ENCODE assay signal across 17 mouse cellular contexts in genomic region chr3:100034366-100034956, GRCm38 (mm10).
A peak's percentile ranks its signal among the peaks of the same experiment; 100 is the strongest.
DNase-seq lines count a peak whose midpoint lies in the region.
"Had no signal": no experiment of that assay in that cellular context is flagged by ENCODE, and none has a peak within 500 bp of the region (broad histone marks: within the 10 kb centered on the region; RNA-seq: fewer than 3 reads in every experiment).

No protein-coding gene starts in this region.

- peak; percentile 19 for DNase-seq in cerebellum, adult 18-20 months
- no peak for DNase-seq in cerebellum, postnatal 25 days
- peak; percentile 23 to 54 for DNase-seq in frontal cortex, adult 2 months (ENCODE audit: extremely low spot score in 1 of 2, low spot score in 1 of 2)
- no peak for DNase-seq in frontal cortex, postnatal 25 days (ENCODE audit: low spot score in 2 of 2)
- DNase-seq in right cerebral cortex, adult 18-20 months: peak; percentile 29
- no peak for DNase-seq in right cerebral cortex, postnatal 25 days
- DNase-seq in c-Kit-positive CD71-positive TER-119-positive erythroid progenitor cells, embryonic 14.5 days (ENCODE audit: low spot score): no peak
- no peak for DNase-seq in layer of hippocampus, adult 9-10 months (ENCODE audit: low spot score)
- DNase-seq: adrenal gland, postnatal 36 days; cerebellum, adult 11 months; embryo, embryonic 11 days; heart, adult 18-20 months; kidney, adult 8-10 months; kidney, postnatal 36 days; layer of hippocampus, postnatal 36 days; lung, postnatal 14 days; thymus, postnatal 4 days had no signal

Comparison
In these comparisons a context has a peak if more than half of its experiments do, and no peak if none do; other contexts are left out.
1. DNase-seq: peak in cerebellum, adult 18-20 months (2 of 2), frontal cortex, adult 2 months (2 of 2) and right cerebral cortex, adult 18-20 months (single experiment); none in cerebellum, postnatal 25 days (0 of 2), frontal cortex, postnatal 25 days (0 of 2), right cerebral cortex, postnatal 25 days (single experiment), c-Kit-positive CD71-positive TER-119-positive erythroid progenitor cells, embryonic 14.5 days (single experiment) and layer of hippocampus, adult 9-10 months (single experiment).